Mouse (Mus musculus) liver, adult 2 months (tissue): ENCODE data around the gene Lrrc36.

Experiments
- CTCF ChIP-seq: fragments of 200-500 bp; IDR thresholded peaks from 2 replicates; pipeline ENCODE4 v1.5.1; 2011; ENCODE audit warnings: low read depth, low read length, control low read depth
- POLR2A ChIP-seq: fragments of 200-500 bp; IDR thresholded peaks from 2 replicates; pipeline ENCODE4 v1.6.1; 2011; ENCODE audit warnings: low read length, control low read depth; ENCODE audit not compliant: insufficient read depth; ENCODE audit errors: extremely low read depth

- TF ChIP-seq POLR2A: no peak
- TF ChIP-seq CTCF: no peak
These were observed 56.9 kb downstream of the Lrrc36 start for GRCm38 (mm10) chr8:105470262-105470661.
